Mouse (Mus musculus) thymus, adult 18-20 months (tissue): Measurements from ENCODE around the gene Grid2ip.

Source experiments
- DNase-seq, 2 experiments: peaks; one replicate each; pipeline ENCODE4 v3.0.0; 2022; ENCODE audit warnings: mixed read lengths in 2 of 2

Gene Grid2ip

GRCm38 (mm10) chr5:143421484-143421883 is 64.3 kb downstream of the Grid2ip start:
- DNase-seq = no peak

- no peak for DNase-seq
Observed at GRCm38 (mm10) chr5:143422990-143423389, 65.9 kb downstream of the Grid2ip start.

DNA sequence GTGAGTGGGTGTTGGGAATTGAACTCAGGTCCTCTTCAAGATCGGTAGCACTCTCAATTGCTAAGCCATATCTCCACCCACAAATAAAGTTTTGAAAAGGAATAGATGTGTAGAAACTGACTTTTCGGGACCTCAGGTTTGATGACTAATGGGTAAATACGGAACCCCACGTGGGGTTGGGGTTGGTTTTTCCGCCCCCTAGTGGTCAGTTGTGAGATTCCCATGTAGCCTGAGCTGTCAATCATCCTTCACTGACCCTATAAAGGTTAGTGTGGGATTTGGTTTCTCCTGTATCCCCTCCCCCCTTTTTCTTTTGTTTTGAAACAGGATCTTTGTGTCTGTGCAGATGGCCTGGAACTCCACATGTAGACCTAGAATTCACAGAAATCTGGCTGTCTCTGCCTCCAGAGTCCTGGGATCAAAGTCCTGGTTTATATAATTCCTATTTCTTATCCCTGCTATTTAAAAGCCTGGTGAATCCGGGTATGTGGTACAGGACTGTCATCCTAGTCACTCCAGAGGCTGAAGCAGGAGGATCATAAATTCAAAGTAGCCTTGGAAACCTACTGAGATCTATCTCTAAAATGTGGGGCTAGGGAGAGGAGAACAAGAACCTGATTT is 66.9 kb downstream of the Grid2ip start:
- DNase-seq = peak in 1 of 2 experiments; percentile 25

- DNase-seq = peak; percentile 29 to 38
Observed at GRCm38 (mm10) chr5:143434421-143434820, 77.3 kb downstream of the Grid2ip start.

DNA sequence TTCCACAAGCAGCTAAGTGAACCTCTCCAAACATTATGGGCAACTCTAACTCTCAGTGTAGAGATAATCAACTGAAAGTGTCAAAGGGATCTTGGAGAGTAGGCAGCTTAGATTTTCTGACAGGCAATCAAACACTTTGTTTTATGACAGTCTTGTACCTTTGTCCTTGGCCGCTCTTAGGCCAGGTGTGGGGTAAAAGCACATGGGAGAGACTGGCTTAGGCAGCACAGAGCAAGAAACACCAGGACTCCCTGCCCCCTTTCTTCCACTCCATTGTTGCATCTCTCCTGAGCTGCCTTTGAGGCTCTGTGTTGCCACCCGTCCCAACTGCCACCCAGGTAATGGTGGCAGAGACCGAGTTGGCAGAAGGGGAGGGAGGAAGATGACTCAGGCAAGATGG is 84.2 kb downstream of the Grid2ip start:
- no peak for DNase-seq

DNA sequence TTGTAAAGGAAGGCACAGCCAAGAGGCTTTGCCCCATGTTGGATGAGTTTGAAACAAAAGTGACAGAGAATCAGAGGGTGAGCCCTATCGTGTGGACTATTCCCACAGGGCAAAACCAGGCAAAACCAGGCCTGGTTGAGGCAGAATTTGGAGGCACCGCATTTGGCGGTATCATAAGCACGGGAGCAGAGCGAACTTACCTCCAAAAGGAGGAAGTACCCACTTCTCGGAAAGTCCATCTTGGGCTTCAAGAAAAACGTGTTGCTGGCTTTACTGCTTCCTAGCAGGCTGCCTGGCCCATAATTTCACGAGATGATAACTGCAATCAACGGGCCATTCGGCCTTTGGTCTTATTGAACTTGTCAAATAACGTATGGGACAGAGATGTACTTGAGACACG is 84.6 kb downstream of the Grid2ip start:
- DNase-seq = no peak
